Mouse (Mus musculus): ENCODE results near the gene Fignl1. TPM values are rescaled to one million over a fixed set of nuclear protein-coding genes. Genes with fewer than 3 reads are reported as not detected.
A peak's percentile ranks its signal among the peaks of the same experiment; 100 is the strongest.

Fignl1 gene
- polyA plus RNA-seq, 1 experiment from 2014 or later, result 56.0 TPM

- WGBS, result 23% methylated on average over 6 of the region's 6 CpGs
- peak overlapping the region; percentile 63 for H3K9ac ChIP-seq (ENCODE audit: low read length)
- H3K9me3 ChIP-seq (replicated peaks; ENCODE audit: control insufficient read depth, low read length), result no peaks in the 10 kb centered on the region
- no peaks in the 10 kb centered on the region for H3K36me3 ChIP-seq (ENCODE audit: control insufficient read depth, insufficient read depth)
- no peaks in the 10 kb centered on the region for H3K27me3 ChIP-seq (ENCODE audit: control insufficient read depth, insufficient read depth, low read length)
- ATAC-seq (replicated peaks; ENCODE audit: extremely low read depth, insufficient read depth, low FRiP score), result peak; percentile 47; the same call in 1 of the 2 replicates
- H3K4me1 ChIP-seq (ENCODE audit: control insufficient read depth, insufficient read depth, low read length), result peaks cover 72% of the 10 kb centered on the region
- H3K4me2 ChIP-seq (ENCODE audit: low read depth, low read length), result peak overlapping the region; percentile 32
- no peak overlapping the region for H3K4me3 ChIP-seq (ENCODE audit: low read length)
- peak overlapping the region; percentile 96 for H3K27ac ChIP-seq (ENCODE audit: low read length)
These were observed 20.0 kb upstream of the Fignl1 start for GRCm38 (mm10) chr11:11828761-11829160.

- H3K9me3 ChIP-seq (replicated peaks; ENCODE audit: control insufficient read depth, low read length), result no peaks in the 10 kb centered on the region
- ATAC-seq (replicated peaks; ENCODE audit: extremely low read depth, insufficient read depth, low FRiP score), result no peak
- no peaks in the 10 kb centered on the region for H3K36me3 ChIP-seq (ENCODE audit: control insufficient read depth, insufficient read depth)
- H3K4me2 ChIP-seq (ENCODE audit: low read depth, low read length), result no peak overlapping the region
- H3K4me3 ChIP-seq (ENCODE audit: low read length), result no peak overlapping the region
- peak overlapping the region; percentile 96 for H3K27ac ChIP-seq (ENCODE audit: low read length)
- H3K27me3 ChIP-seq (ENCODE audit: control insufficient read depth, insufficient read depth, low read length), result no peaks in the 10 kb centered on the region
- WGBS, result 53% methylated on average over 5 of the region's 5 CpGs
- peak overlapping the region; percentile 63 for H3K9ac ChIP-seq (ENCODE audit: low read length)
- peaks cover 73% of the 10 kb centered on the region for H3K4me1 ChIP-seq (ENCODE audit: control insufficient read depth, insufficient read depth, low read length)
These were observed 19.5 kb upstream of the Fignl1 start for GRCm38 (mm10) chr11:11828251-11828650.

- no peak overlapping the region for H3K4me3 ChIP-seq (ENCODE audit: low read length)
- no peaks in the 10 kb centered on the region for H3K36me3 ChIP-seq (ENCODE audit: control insufficient read depth, insufficient read depth)
- H3K4me1 ChIP-seq (ENCODE audit: control insufficient read depth, insufficient read depth, low read length), result peaks cover 72% of the 10 kb centered on the region
- no peak overlapping the region for H3K4me2 ChIP-seq (ENCODE audit: low read depth, low read length)
- ATAC-seq (replicated peaks; ENCODE audit: extremely low read depth, insufficient read depth, low FRiP score), result no peak
- peak overlapping the region; percentile 98 for H3K27ac ChIP-seq (ENCODE audit: low read length)
- no peaks in the 10 kb centered on the region for H3K27me3 ChIP-seq (ENCODE audit: control insufficient read depth, insufficient read depth, low read length)
- no peaks in the 10 kb centered on the region for H3K9me3 ChIP-seq (replicated peaks; ENCODE audit: control insufficient read depth, low read length)
- H3K9ac ChIP-seq (ENCODE audit: low read length), result no peak overlapping the region
These were observed 17.7 kb upstream of the Fignl1 start for GRCm38 (mm10) chr11:11826475-11826874.

GRCm38 (mm10) chr11:11825670-11826069 is 16.9 kb upstream of the Fignl1 start:
- peak overlapping the region; percentile 22; the same call in 1 of the 2 replicates for H3K9ac ChIP-seq (ENCODE audit: low read length)
- WGBS, result 48% methylated on average over 6 of the region's 6 CpGs
- no peak overlapping the region for H3K4me2 ChIP-seq (ENCODE audit: low read depth, low read length)
- H3K4me1 ChIP-seq (ENCODE audit: control insufficient read depth, insufficient read depth, low read length), result peaks cover 75% of the 10 kb centered on the region
- ATAC-seq (replicated peaks; ENCODE audit: extremely low read depth, insufficient read depth, low FRiP score), result no peak
- peak overlapping the region; percentile 98 for H3K27ac ChIP-seq (ENCODE audit: low read length)
- no peak overlapping the region for H3K4me3 ChIP-seq (ENCODE audit: low read length)
- H3K36me3 ChIP-seq (ENCODE audit: control insufficient read depth, insufficient read depth), result no peaks in the 10 kb centered on the region
- no peaks in the 10 kb centered on the region for H3K9me3 ChIP-seq (replicated peaks; ENCODE audit: control insufficient read depth, low read length)
- no peaks in the 10 kb centered on the region for H3K27me3 ChIP-seq (ENCODE audit: control insufficient read depth, insufficient read depth, low read length)

GRCm38 (mm10) chr11:11824970-11825635 is 16.3 kb upstream of the Fignl1 start:
- ATAC-seq (replicated peaks; ENCODE audit: extremely low read depth, insufficient read depth, low FRiP score), result no peak
- Histone ChIP-seq H3K4me3 (ENCODE audit: low read length) (no peak overlapping the region), H3K36me3 (ENCODE audit: control insufficient read depth, insufficient read depth) (no peaks in the 10 kb centered on the region), H3K4me1 (ENCODE audit: control insufficient read depth, insufficient read depth, low read length) (peaks cover 76% of the 10 kb centered on the region), H3K4me2 (ENCODE audit: low read depth, low read length) (no peak overlapping the region), H3K9me3 (replicated peaks; ENCODE audit: control insufficient read depth, low read length) (no peaks in the 10 kb centered on the region), H3K9ac (ENCODE audit: low read length) (peak overlapping the region; percentile 37), H3K27me3 (ENCODE audit: control insufficient read depth, insufficient read depth, low read length) (no peaks in the 10 kb centered on the region), H3K27ac (ENCODE audit: low read length) (peak overlapping the region; percentile 98)
- WGBS, result 50% methylated on average over 3 of the region's 3 CpGs

- Histone ChIP-seq H3K9me3 (replicated peaks; ENCODE audit: control insufficient read depth, low read length) (no peaks in the 10 kb centered on the region), H3K9ac (ENCODE audit: low read length) (peak overlapping the region; percentile 37), H3K4me3 (ENCODE audit: low read length) (no peak overlapping the region), H3K27ac (ENCODE audit: low read length) (peak overlapping the region; percentile 98), H3K4me1 (ENCODE audit: control insufficient read depth, insufficient read depth, low read length) (peaks cover 68% of the 10 kb centered on the region), H3K27me3 (ENCODE audit: control insufficient read depth, insufficient read depth, low read length) (no peaks in the 10 kb centered on the region), H3K4me2 (ENCODE audit: low read depth, low read length) (no peak overlapping the region), H3K36me3 (ENCODE audit: control insufficient read depth, insufficient read depth) (no peaks in the 10 kb centered on the region)
- WGBS, result 20% methylated on average over 12 of the region's 12 CpGs
- peak; percentile 37 for ATAC-seq (replicated peaks; ENCODE audit: extremely low read depth, insufficient read depth, low FRiP score)
These were observed 15.5 kb upstream of the Fignl1 start for GRCm38 (mm10) chr11:11823980-11824911.

- ATAC-seq (replicated peaks; ENCODE audit: extremely low read depth, insufficient read depth, low FRiP score), result peak; percentile 21; the same call in 1 of the 2 replicates
- H3K36me3 ChIP-seq (ENCODE audit: control insufficient read depth, insufficient read depth), result no peaks in the 10 kb centered on the region
- H3K4me2 ChIP-seq (ENCODE audit: low read depth, low read length), result no peak overlapping the region
- 17% methylated on average over 20 of the region's 20 CpGs for WGBS
- peaks cover 55% of the 10 kb centered on the region for H3K4me1 ChIP-seq (ENCODE audit: control insufficient read depth, insufficient read depth, low read length)
- H3K9ac ChIP-seq (ENCODE audit: low read length), result peak overlapping the region; percentile 64
- H3K27ac ChIP-seq (ENCODE audit: low read length), result peak overlapping the region; percentile 98
- H3K9me3 ChIP-seq (replicated peaks; ENCODE audit: control insufficient read depth, low read length), result no peaks in the 10 kb centered on the region
- H3K27me3 ChIP-seq (ENCODE audit: control insufficient read depth, insufficient read depth, low read length), result no peaks in the 10 kb centered on the region
- no peak overlapping the region for H3K4me3 ChIP-seq (ENCODE audit: low read length)
These were observed 13.7 kb upstream of the Fignl1 start for GRCm38 (mm10) chr11:11822181-11823095.

GRCm38 (mm10) chr11:11821387-11821975 is 12.7 kb upstream of the Fignl1 start:
- no peak overlapping the region for H3K4me2 ChIP-seq (ENCODE audit: low read depth, low read length)
- no peaks in the 10 kb centered on the region for H3K27me3 ChIP-seq (ENCODE audit: control insufficient read depth, insufficient read depth, low read length)
- peak; percentile 24 for ATAC-seq (replicated peaks; ENCODE audit: extremely low read depth, insufficient read depth, low FRiP score)
- peaks cover 54% of the 10 kb centered on the region for H3K4me1 ChIP-seq (ENCODE audit: control insufficient read depth, insufficient read depth, low read length)
- 14% methylated on average over 15 of the region's 16 CpGs for WGBS
- H3K27ac ChIP-seq (ENCODE audit: low read length), result peak overlapping the region; percentile 98
- no peaks in the 10 kb centered on the region for H3K36me3 ChIP-seq (ENCODE audit: control insufficient read depth, insufficient read depth)
- H3K9ac ChIP-seq (ENCODE audit: low read length), result peak overlapping the region; percentile 64
- no peaks in the 10 kb centered on the region for H3K9me3 ChIP-seq (replicated peaks; ENCODE audit: control insufficient read depth, low read length)
- H3K4me3 ChIP-seq (ENCODE audit: low read length), result no peak overlapping the region
